Mouse (Mus musculus): ENCODE measurements around the gene Ralgds.

- TF ChIP-seq POLR2A (IDR thresholded peaks at IDR 0.05; ENCODE audit: low read depth, low read length) (peak; percentile 60; the same call in 1 of the 2 replicates), CTCF (IDR thresholded peaks at IDR 0.05; ENCODE audit: borderline replicate concordance, insufficient read depth, low read length) (no peak)
Observed at GRCm38 (mm10) chr2:28582647-28583353, 69.9 kb downstream of the Ralgds start.
